ENCODE assay signal across 10 mouse cellular contexts in the genomic region with DNA sequence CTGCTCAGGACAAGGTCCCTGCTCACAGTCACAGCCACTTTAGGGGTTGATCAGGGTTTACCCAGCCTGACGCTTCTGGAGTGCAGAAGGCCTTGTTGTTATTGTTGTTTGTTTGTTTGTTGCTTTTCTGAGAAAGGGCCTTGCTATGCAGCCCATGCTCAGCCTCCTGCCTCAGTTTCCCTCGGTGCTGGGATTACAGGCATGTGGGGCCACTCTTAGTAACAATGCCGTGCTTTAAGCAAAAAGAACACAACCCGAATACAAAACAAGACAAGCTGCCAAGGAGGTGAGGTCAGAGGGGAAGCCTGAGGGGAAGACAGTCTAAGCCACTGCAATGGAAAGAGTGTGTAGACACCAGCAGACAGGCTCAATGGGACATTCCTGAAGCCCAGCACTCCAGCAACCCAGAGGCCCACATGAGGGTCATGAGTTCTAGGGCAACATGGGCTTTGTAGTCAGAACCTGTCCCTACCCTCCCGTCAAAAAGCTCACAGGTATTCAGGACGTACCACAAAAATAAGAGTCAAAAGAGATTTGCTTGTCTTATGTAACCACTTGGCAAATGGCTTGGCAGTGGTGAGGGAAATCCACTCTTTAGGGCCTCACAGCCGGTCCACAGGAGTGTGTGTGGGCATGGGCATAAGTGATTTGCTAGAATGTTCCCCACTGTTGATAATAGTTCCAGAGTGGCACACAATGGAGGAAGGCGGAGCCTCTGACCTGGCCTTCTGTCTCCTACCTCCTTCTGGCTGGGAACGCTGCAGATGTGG. TPM values are rescaled to one million over a fixed set of nuclear protein-coding genes. Genes with fewer than 3 reads are reported as not detected.
DNase-seq lines count a peak whose midpoint lies in the region; ATAC-seq and TF ChIP-seq lines count a peak whose summit lies in the region.
"Had no signal": no experiment of that assay in that cellular context is flagged by ENCODE, and none has a peak within 500 bp of the region (broad histone marks: within the 10 kb centered on the region; RNA-seq: fewer than 3 reads in every experiment).

No protein-coding gene starts in this region.

- H3K9me3 ChIP-seq in hindbrain, embryonic 12.5 days (replicated peaks): no peaks in the 10 kb centered on the region
- no peaks in the 10 kb centered on the region for H3K9me3 ChIP-seq in hindbrain, embryonic 16.5 days (ENCODE audit: control insufficient read depth, low read length)
- H3K9me3 ChIP-seq: midbrain, embryonic 12.5 days had no signal

- 54% methylated on average over 9 of the region's 9 CpGs for WGBS in hindbrain, embryonic 12.5 days
- WGBS in hindbrain, embryonic 16.5 days: 59% methylated on average over 9 of the region's 9 CpGs
- 63% methylated on average over 9 of the region's 9 CpGs for WGBS in thymus, adult 2 months

- 0 out of 2 replicates have a peak overlapping the region, but pooled peaks have one; percentile 51 for H3K4me2 ChIP-seq in hindbrain, embryonic 12.5 days (replicated peaks)
- H3K4me2 ChIP-seq in hindbrain, embryonic 16.5 days (ENCODE audit: low read length): no peak overlapping the region

- H3K27me3 ChIP-seq in hindbrain, embryonic 12.5 days: no peaks in the 10 kb centered on the region; the same call in 1 of the 2 replicates
- no peaks in the 10 kb centered on the region for H3K27me3 ChIP-seq in hindbrain, embryonic 16.5 days (replicated peaks; ENCODE audit: control insufficient read depth, insufficient read depth, low read length)
- peaks cover 2% of the 10 kb centered on the region; the same call in 1 of the 2 replicates for H3K27me3 ChIP-seq in thymus, adult 2 months (ENCODE audit: control insufficient read depth, insufficient read depth, low read length)

- no peak overlapping the region for H3K9ac ChIP-seq in hindbrain, embryonic 12.5 days
- no peak overlapping the region for H3K9ac ChIP-seq in hindbrain, embryonic 16.5 days (ENCODE audit: low read depth, low read length)

- no peak for TF ChIP-seq POLR2A in thymus, adult 2 months (IDR thresholded peaks at IDR 0.05; ENCODE audit: control insufficient read depth, extremely low read depth, insufficient read depth, low read length, poor library complexity)

- no peak for TF ChIP-seq CTCF in thymus, adult 2 months (IDR thresholded peaks at IDR 0.05; ENCODE audit: borderline replicate concordance, control insufficient read depth, extremely low read depth, insufficient read depth, low read length, poor library complexity)

- H3K36me3 ChIP-seq in hindbrain, embryonic 12.5 days: no peaks in the 10 kb centered on the region
- H3K36me3 ChIP-seq in hindbrain, embryonic 16.5 days (ENCODE audit: control insufficient read depth, insufficient read depth, low read length): no peaks in the 10 kb centered on the region
- no peaks in the 10 kb centered on the region for H3K36me3 ChIP-seq in thymus, adult 2 months (ENCODE audit: control insufficient read depth, insufficient read depth, low read length)
- H3K36me3 ChIP-seq: midbrain, embryonic 12.5 days had no signal

- H3K4me3 ChIP-seq in hindbrain, embryonic 12.5 days: no peak overlapping the region
- no peak overlapping the region for H3K4me3 ChIP-seq in hindbrain, embryonic 16.5 days (ENCODE audit: low read length)
- H3K4me3 ChIP-seq in thymus, adult 2 months (ENCODE audit: control insufficient read depth, insufficient read depth, low read length): no peak overlapping the region

- no peak overlapping the region for H3K27ac ChIP-seq in hindbrain, embryonic 12.5 days
- no peak overlapping the region for H3K27ac ChIP-seq in hindbrain, embryonic 16.5 days (ENCODE audit: low read depth, low read length)
- H3K27ac ChIP-seq in thymus, adult 2 months (ENCODE audit: control insufficient read depth, insufficient read depth, low read length): no peak overlapping the region
- H3K27ac ChIP-seq: midbrain, embryonic 12.5 days had no signal

- no peak for ATAC-seq in hindbrain, embryonic 12.5 days (ENCODE audit: low FRiP score)
- ATAC-seq in hindbrain, embryonic 16.5 days: no peak
- ATAC-seq in granulocyte monocyte progenitor cell, adult 5-6 weeks (replicated peaks; ENCODE audit: poor library complexity, severe bottlenecking): no peak
- ATAC-seq in activated CD4-positive, CD25-positive, alpha-beta regulatory T cell, adult 4 months: no peak

- peaks cover 20% of the 10 kb centered on the region for H3K4me1 ChIP-seq in hindbrain, embryonic 12.5 days
- H3K4me1 ChIP-seq in hindbrain, embryonic 16.5 days (ENCODE audit: control insufficient read depth, insufficient read depth, low read depth, low read length): peaks cover 16% of the 10 kb centered on the region
- no peaks in the 10 kb centered on the region for H3K4me1 ChIP-seq in thymus, adult 2 months (replicated peaks; ENCODE audit: control insufficient read depth, insufficient read depth, low read length)

- DNase-seq in NIH3T3 (ENCODE audit: low read depth): peak; percentile 41
- peak; percentile 49 for DNase-seq in gonadal fat pad, adult 2 months (ENCODE audit: low read depth)
- DNase-seq in lung, adult 18-20 months: peak; percentile 75 to 76
- DNase-seq in thymus, adult 2 months: no peak
- DNase-seq: layer of hippocampus, postnatal 36 days had no signal

RNA-seq across cellular contexts. Expression of a gene that starts 36.4 kb away (rescaled TPM):
- 7.1 and 7.3 TPM in 2 replicates for polyA plus RNA-seq in hindbrain, embryonic 12.5 days (2016; fragmentation: Nextera tagmentation; extraction: Ambion mirVana)
- polyA plus RNA-seq in hindbrain, embryonic 16.5 days (2015; fragmentation: Nextera tagmentation; extraction: Ambion mirVana): 12.0 and 12.1 TPM in 2 replicates
- polyA plus RNA-seq in gonadal fat pad, adult 2 months (2012; rRNA removed): 12.1 and 13.6 TPM in 2 replicates
- 119 and 124 TPM in 2 replicates for polyA plus RNA-seq in thymus, adult 2 months (2012; rRNA removed)
- 2.0 TPM in 1 of 2 replicates, not detected in the other for total RNA-seq in granulocyte monocyte progenitor cell, adult 5-6 weeks (2014; fragmentation: Nextera tagmentation)
- total RNA-seq in granulocyte monocyte progenitor cell, adult 5-6 weeks (2017): 0.30 and 0.31 TPM in 2 replicates
- 100 to 1,000 TPM; 171 to 177 TPM for polyA plus RNA-seq in activated CD4-positive, CD25-positive, alpha-beta regulatory T cell, adult 4 months (2017; shearing (Covaris generic))

RNA-seq across cellular contexts. Expression of a gene that starts 37.2 kb away (rescaled TPM):
- polyA plus RNA-seq in hindbrain, embryonic 12.5 days (2016; fragmentation: Nextera tagmentation; extraction: Ambion mirVana): 42.4 and 44.3 TPM in 2 replicates
- polyA plus RNA-seq in hindbrain, embryonic 16.5 days (2015; fragmentation: Nextera tagmentation; extraction: Ambion mirVana): 66.9 and 70.5 TPM in 2 replicates
- polyA plus RNA-seq in gonadal fat pad, adult 2 months (2012; rRNA removed): 38.7 and 44.7 TPM in 2 replicates
- polyA plus RNA-seq in thymus, adult 2 months (2012; rRNA removed): 5.7 and 7.3 TPM in 2 replicates
- total RNA-seq in granulocyte monocyte progenitor cell, adult 5-6 weeks (2014; fragmentation: Nextera tagmentation): not detected in 2 replicates
- total RNA-seq in granulocyte monocyte progenitor cell, adult 5-6 weeks (2017): not detected in 2 replicates
- under 1 TPM; 0.33 to 0.40 TPM for polyA plus RNA-seq in activated CD4-positive, CD25-positive, alpha-beta regulatory T cell, adult 4 months (2017; shearing (Covaris generic))
